Mouse (Mus musculus) liver, embryonic 12.5 days (tissue): ENCODE data around the gene Gm10985. TPM values are rescaled to one million over a fixed set of nuclear protein-coding genes. Genes with fewer than 3 reads are reported as not detected.

Source experiments
- ATAC-seq: fragments of 200-750 bp; cut with Nextera tagmentation; 2 replicates; pipeline ENCODE4 v1.8.0; 2017; ENCODE audit warnings: moderate number of reproducible peaks, mild to moderate bottlenecking, moderate library complexity
- H3K27ac ChIP-seq: fragments of 300-500 bp; sonication (generic); 2 replicates; pipeline ENCODE4 v1.5.1; 2016; ENCODE audit warnings: mild to moderate bottlenecking
- H3K27me3 ChIP-seq: fragments of 300-500 bp; sonication (generic); replicated peaks from 2 replicates; pipeline ENCODE4 v1.6.1; 2016; ENCODE audit warnings: mild to moderate bottlenecking, moderate library complexity
- H3K36me3 ChIP-seq: fragments of 300-500 bp; sonication (generic); 2 replicates; pipeline ENCODE4 v1.6.1; 2016; ENCODE audit warnings: mild to moderate bottlenecking, moderate library complexity
- H3K4me1 ChIP-seq: fragments of 300-500 bp; sonication (generic); 2 replicates; pipeline ENCODE4 v1.6.1; 2016
- H3K4me2 ChIP-seq: fragments of 300-500 bp; sonication (generic); 2 replicates; pipeline ENCODE4 v1.6.1; 2016; ENCODE audit warnings: mild to moderate bottlenecking, moderate library complexity
- H3K4me3 ChIP-seq: fragments of 300-500 bp; sonication (generic); 2 replicates; pipeline ENCODE4 v1.5.1; 2016; ENCODE audit warnings: mild to moderate bottlenecking, moderate library complexity
- H3K9ac ChIP-seq: fragments of 300-500 bp; sonication (generic); 2 replicates; pipeline ENCODE4 v1.6.1; 2016; ENCODE audit warnings: mild to moderate bottlenecking, moderate library complexity
- H3K9me3 ChIP-seq: fragments of 300-500 bp; sonication (generic); replicated peaks from 2 replicates; pipeline ENCODE4 v1.6.1; 2016; ENCODE audit warnings: mild to moderate bottlenecking, moderate library complexity
- WGBS: fragments of 180-500 bp; shearing (Covaris S2); methylation state at CpG from one replicate; pipeline ENCODE4 v1.1.7; 2016; ENCODE audit not compliant: insufficient replicate concordance; 5-methylcytosine and 5-hydroxymethylcytosine counted together
- polyA plus RNA-seq: library from polyadenylated mRNA; unstranded; fragments of >200 nt; fragmentation: Nextera tagmentation; extraction: Ambion mirVana; gene quantifications from 2 replicates; pipeline ENCODE4 v1.2.1, GENCODE M21; 2016

Gene Gm10985
- not detected in 2 replicates for polyA plus RNA-seq

DNA sequence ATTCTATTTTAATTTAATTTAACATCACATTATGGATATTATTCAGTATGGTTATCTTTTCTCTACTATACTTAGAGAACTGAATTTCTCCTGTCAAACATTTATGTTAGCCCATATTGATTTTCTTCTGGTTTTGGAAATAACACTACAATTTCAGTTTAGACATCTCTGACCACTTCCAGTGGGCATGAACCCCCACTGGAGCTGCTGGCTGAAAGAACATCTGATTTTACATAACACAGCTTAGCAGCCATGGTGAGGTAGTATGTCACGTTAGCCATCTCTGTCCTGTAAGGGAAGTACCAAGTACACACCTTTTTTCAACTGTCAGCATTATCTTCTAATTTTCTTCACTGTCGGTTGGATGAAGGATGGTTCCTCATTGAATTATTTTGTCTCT is at the start of gene Gm10985:
Gene Gm10985, plus strand, starts transcription at position 301 of the 400 bp plus-strand sequence.
- H3K4me2 ChIP-seq: no peak within 1 kb of the TSS
- H3K27ac ChIP-seq: no peak within 1 kb of the TSS
- H3K9me3 ChIP-seq: no peaks in the 10 kb centered on the region
- H3K4me1 ChIP-seq: no peaks in the 10 kb centered on the region
- H3K4me3 ChIP-seq: no peak within 1 kb of the TSS
- no peak within 1 kb of the TSS for H3K9ac ChIP-seq
- no peaks in the 10 kb centered on the region for H3K27me3 ChIP-seq
- ATAC-seq: no peak
- H3K36me3 ChIP-seq: no peaks in the 10 kb centered on the region
- 49% methylated on average over 2 of the region's 2 CpGs for WGBS

DNA sequence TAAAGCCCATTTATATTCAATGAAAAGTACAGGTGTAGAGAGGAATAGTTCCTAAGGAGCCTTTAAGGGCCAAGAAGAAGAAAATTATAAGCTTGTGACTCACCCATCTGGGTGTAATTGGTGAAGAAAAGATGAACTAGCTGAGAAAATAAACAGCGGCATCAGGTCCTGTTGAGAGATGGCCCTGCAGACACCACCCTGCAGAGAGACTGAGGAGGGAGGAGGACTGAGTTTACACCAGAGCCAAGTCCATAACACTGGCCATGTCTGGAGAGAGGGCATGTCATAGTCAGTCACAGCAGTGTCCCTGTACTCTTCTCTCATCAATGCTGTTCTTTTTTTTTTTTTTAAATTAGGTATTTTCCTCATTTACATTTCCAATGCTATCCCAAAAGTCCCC is 48.0 kb upstream of the Gm10985 start:
- Histone ChIP-seq H3K36me3 (no peaks in the 10 kb centered on the region), H3K27me3 (no peaks in the 10 kb centered on the region), H3K4me2 (no peak overlapping the region), H3K27ac (no peak overlapping the region), H3K4me1 (no peaks in the 10 kb centered on the region), H3K9me3 (no peaks in the 10 kb centered on the region), H3K4me3 (no peak overlapping the region), H3K9ac (no peak overlapping the region)
- no peak for ATAC-seq
- 79% methylated on average over 1 of the region's 1 CpGs for WGBS

GRCm38 (mm10) chr3:53799671-53800070 is 45.2 kb upstream of the Gm10985 start:
- no peak overlapping the region for H3K27ac ChIP-seq
- ATAC-seq: no peak
- no peaks in the 10 kb centered on the region for H3K9me3 ChIP-seq
- H3K4me3 ChIP-seq: no peak overlapping the region
- no peak overlapping the region for H3K4me2 ChIP-seq
- H3K4me1 ChIP-seq: no peaks in the 10 kb centered on the region
- no peak overlapping the region for H3K9ac ChIP-seq
- no peaks in the 10 kb centered on the region for H3K27me3 ChIP-seq
- WGBS: 45% methylated on average over 2 of the region's 2 CpGs
- no peaks in the 10 kb centered on the region for H3K36me3 ChIP-seq

DNA sequence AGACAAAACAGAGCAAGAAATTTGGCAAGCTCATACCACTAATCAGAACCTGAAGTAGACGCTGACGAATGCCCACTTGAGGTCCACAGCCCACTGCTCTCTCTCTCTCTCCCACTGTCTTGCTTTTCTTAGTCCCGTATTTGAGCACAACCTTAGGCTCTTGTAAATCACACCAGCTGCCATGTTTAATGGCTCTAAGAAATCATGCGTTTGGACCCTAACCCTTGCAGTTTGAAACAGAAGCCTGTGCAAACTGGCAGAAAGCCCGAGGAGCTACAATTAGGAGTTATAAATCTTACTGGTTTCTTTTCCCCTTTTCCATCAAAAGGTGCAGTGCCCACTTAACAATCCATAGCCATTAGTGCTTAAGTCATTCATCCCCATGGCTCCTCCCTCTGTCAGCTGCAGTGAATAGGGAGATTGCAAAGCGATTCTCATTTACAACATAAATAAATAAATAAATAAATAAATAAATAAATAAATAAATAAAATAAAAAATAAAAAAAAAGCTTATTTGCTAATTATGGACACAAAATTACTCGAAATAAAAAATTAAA is 31.4 kb upstream of the Gm10985 start:
- H3K4me1 ChIP-seq: no peaks in the 10 kb centered on the region
- no peak overlapping the region for H3K27ac ChIP-seq
- H3K27me3 ChIP-seq: no peaks in the 10 kb centered on the region
- no peak for ATAC-seq
- 69% methylated on average over 7 of the region's 7 CpGs for WGBS
- H3K36me3 ChIP-seq: no peaks in the 10 kb centered on the region
- no peak overlapping the region for H3K4me3 ChIP-seq
- H3K9ac ChIP-seq: no peak overlapping the region
- H3K4me2 ChIP-seq: no peak overlapping the region
- no peaks in the 10 kb centered on the region for H3K9me3 ChIP-seq

DNA sequence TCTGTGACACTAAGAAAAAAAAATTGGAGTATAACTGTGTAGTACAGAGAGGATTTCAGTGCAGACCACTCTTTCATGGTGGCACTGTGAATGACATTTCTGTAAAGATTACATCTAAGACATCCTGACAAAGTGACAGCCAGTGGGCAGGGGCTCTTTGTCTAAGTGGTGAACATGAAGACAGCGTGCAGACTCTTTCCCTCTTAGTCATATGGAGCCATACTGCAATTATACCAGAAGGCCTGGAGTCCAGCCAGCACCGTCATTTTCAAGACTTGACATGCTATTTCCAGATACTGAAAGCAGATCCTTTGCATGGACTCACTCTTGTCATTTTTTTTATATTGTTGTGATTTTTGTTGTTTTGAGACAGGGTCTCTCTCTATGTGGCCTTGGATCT is 10.6 kb upstream of the Gm10985 start:
- Histone ChIP-seq H3K27ac (no peak overlapping the region), H3K27me3 (no peaks in the 10 kb centered on the region), H3K9me3 (no peaks in the 10 kb centered on the region), H3K9ac (no peak overlapping the region), H3K4me3 (no peak overlapping the region), H3K4me1 (no peaks in the 10 kb centered on the region), H3K36me3 (no peaks in the 10 kb centered on the region), H3K4me2 (no peak overlapping the region)
- 61% methylated on average over 2 of the region's 2 CpGs for WGBS
- no peak for ATAC-seq

GRCm38 (mm10) chr3:53846206-53846928 is 1.5 kb downstream of the Gm10985 start:
- H3K36me3 ChIP-seq: no peaks in the 10 kb centered on the region
- H3K4me1 ChIP-seq: no peaks in the 10 kb centered on the region
- H3K27me3 ChIP-seq: no peaks in the 10 kb centered on the region
- no peak overlapping the region for H3K27ac ChIP-seq
- no peak overlapping the region for H3K9ac ChIP-seq
- H3K4me3 ChIP-seq: no peak overlapping the region
- no peak overlapping the region for H3K4me2 ChIP-seq
- no peak for ATAC-seq
- 61% methylated on average over 7 of the region's 7 CpGs for WGBS
- no peaks in the 10 kb centered on the region for H3K9me3 ChIP-seq

DNA sequence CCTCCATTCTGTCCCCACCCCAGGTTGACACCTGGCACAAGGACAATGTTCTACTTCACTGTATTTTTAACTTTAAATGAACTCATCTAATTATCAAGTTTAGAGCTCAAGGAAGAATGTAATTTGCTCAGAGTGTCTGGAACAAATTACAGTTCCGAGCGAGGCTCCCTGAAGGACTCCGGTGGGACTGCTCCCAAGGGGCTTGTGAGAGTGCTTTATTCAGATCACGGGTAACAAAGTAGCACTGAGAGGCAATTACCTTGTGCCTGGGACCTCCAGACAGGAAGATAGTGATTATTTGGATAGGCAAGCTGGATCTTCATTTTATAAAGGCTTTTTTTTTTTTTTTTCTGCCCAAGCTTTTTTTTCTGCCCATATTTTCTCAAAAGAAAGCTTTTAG is 2.8 kb downstream of the Gm10985 start:
- Histone ChIP-seq H3K9ac (no peak overlapping the region), H3K4me1 (no peaks in the 10 kb centered on the region), H3K9me3 (no peaks in the 10 kb centered on the region), H3K4me2 (no peak overlapping the region), H3K36me3 (no peaks in the 10 kb centered on the region), H3K27ac (no peak overlapping the region), H3K4me3 (no peak overlapping the region), H3K27me3 (no peaks in the 10 kb centered on the region)
- ATAC-seq: no peak
- 71% methylated on average over 4 of the region's 4 CpGs for WGBS

GRCm38 (mm10) chr3:53848262-53848661 is 3.4 kb downstream of the Gm10985 start:
- no peak overlapping the region for H3K4me3 ChIP-seq
- no peaks in the 10 kb centered on the region for H3K9me3 ChIP-seq
- H3K27me3 ChIP-seq: no peaks in the 10 kb centered on the region
- ATAC-seq: no peak
- WGBS: 69% methylated on average over 11 of the region's 11 CpGs
- H3K4me2 ChIP-seq: no peak overlapping the region
- H3K27ac ChIP-seq: no peak overlapping the region
- H3K9ac ChIP-seq: no peak overlapping the region
- H3K4me1 ChIP-seq: no peaks in the 10 kb centered on the region
- no peaks in the 10 kb centered on the region for H3K36me3 ChIP-seq

- no peaks in the 10 kb centered on the region for H3K27me3 ChIP-seq
- H3K36me3 ChIP-seq: peaks cover 34% of the 10 kb centered on the region
- no peaks in the 10 kb centered on the region for H3K9me3 ChIP-seq
- 75% methylated on average over 4 of the region's 4 CpGs for WGBS
- no peak overlapping the region for H3K9ac ChIP-seq
- H3K4me2 ChIP-seq: no peak overlapping the region
- ATAC-seq: no peak
- H3K4me3 ChIP-seq: no peak overlapping the region
- no peaks in the 10 kb centered on the region for H3K4me1 ChIP-seq
- no peak overlapping the region for H3K27ac ChIP-seq
Observed at GRCm38 (mm10) chr3:53854261-53854660, 9.4 kb downstream of the Gm10985 start.

- Histone ChIP-seq H3K27me3 (no peaks in the 10 kb centered on the region), H3K4me1 (no peaks in the 10 kb centered on the region), H3K4me2 (no peak overlapping the region), H3K4me3 (no peak overlapping the region), H3K36me3 (peaks cover 40% of the 10 kb centered on the region), H3K27ac (no peak overlapping the region), H3K9ac (no peak overlapping the region), H3K9me3 (no peaks in the 10 kb centered on the region)
- no peak for ATAC-seq
- 84% methylated on average over 3 of the region's 3 CpGs for WGBS
Observed at GRCm38 (mm10) chr3:53854831-53855230, 9.9 kb downstream of the Gm10985 start.

DNA sequence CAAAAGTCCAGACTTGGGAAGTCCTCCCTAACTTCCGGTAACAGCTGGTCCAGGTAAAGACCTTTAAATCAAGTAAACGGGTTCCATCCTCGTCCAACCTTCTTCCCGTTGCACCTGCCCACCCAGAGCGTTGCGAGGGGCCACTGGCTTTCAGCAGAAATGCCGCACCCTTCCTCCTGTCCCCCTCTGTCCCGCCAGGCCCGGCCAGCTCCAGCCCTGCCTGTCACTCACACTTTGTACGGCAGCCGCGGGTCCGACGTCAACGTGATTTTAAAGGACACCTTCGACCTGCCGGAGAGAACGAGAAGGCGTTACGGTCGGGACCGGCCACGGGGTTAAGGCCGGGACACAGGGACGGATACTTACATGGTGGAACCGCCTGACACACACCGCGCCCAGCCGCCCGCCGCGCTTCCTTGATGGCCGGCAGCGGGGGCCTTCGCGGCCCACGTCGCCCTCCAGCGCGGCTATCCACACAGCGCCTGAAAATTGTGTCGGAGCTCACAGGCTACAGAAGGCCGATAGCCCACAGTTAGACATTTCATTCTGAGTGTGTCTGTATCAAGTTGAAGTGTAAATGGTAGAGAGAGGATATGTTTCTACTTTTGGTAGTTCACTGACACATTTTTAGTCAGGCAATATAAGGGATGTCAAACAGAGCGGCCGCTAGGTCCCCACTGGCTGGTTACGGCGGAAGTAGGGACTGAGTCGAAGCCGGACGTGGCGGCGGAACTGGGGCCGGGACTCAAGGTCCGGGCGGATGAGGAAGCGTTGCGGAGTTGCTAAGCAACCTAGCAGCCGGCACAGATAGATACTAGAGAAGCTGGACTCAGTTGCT is 18.7 kb downstream of the Gm10985 start, which contains the start of gene Ufm1:
Gene Ufm1, minus strand, starts transcription at position 448 of the 838 bp plus-strand sequence.
- peak within 1 kb of the TSS; percentile 80 for H3K4me2 ChIP-seq
- H3K9ac ChIP-seq: peak within 1 kb of the TSS; percentile 81
- H3K36me3 ChIP-seq: peaks cover 33% of the 10 kb centered on the region
- H3K4me3 ChIP-seq: peak within 1 kb of the TSS; percentile 94
- under 1% methylated on average over 58 of the region's 58 CpGs for WGBS
- H3K27me3 ChIP-seq: no peaks in the 10 kb centered on the region
- no peaks in the 10 kb centered on the region for H3K9me3 ChIP-seq
- H3K27ac ChIP-seq: peak within 1 kb of the TSS; percentile 67; the same call in 1 of the 2 replicates
- peak; percentile 98 for ATAC-seq
- H3K4me1 ChIP-seq: peaks cover 18% of the 10 kb centered on the region

DNA sequence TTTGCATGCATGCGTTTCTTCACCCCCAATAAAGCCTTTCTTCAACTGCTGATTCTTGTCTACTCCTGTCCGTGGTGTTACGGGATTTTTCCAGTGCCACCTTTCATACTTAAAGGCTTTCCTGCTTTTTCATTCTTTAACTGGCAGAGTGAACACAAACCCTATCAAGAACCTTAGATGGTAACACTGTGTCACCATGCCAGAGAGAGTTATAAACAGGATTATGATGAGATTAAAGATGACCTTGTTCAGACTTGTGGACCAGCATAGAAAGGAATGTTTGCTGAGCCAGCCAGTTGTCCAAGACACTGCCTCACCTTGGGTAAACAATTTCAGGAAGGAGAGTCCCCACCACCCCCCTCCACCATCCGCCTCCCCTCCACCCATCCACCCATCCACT is 23.3 kb downstream of the Gm10985 start:
- peaks cover 5% of the 10 kb centered on the region; the same call in 1 of the 2 replicates for H3K4me1 ChIP-seq
- 74% methylated on average over 4 of the region's 4 CpGs for WGBS
- no peaks in the 10 kb centered on the region for H3K9me3 ChIP-seq
- no peak overlapping the region for H3K27ac ChIP-seq
- H3K27me3 ChIP-seq: no peaks in the 10 kb centered on the region
- ATAC-seq: no peak
- H3K4me2 ChIP-seq: no peak overlapping the region
- no peak overlapping the region for H3K4me3 ChIP-seq
- H3K36me3 ChIP-seq: no peaks in the 10 kb centered on the region
- no peak overlapping the region for H3K9ac ChIP-seq
